Mouse (Mus musculus) embryonic facial prominence, embryonic 15.5 days (tissue): ENCODE measurements around the gene Plpp2. TPM values are rescaled to one million over a fixed set of nuclear protein-coding genes. Genes with fewer than 3 reads are reported as not detected.
A peak's percentile ranks its signal among the peaks of the same experiment; 100 is the strongest.

Experiments used
- ATAC-seq: fragments of 200-750 bp; cut with Nextera tagmentation; 2 replicates; pipeline ENCODE4 v1.8.0; 2017; ENCODE audit warnings: low read depth, moderate TSS enrichment; ENCODE audit not compliant: insufficient number of reproducible peaks, low FRiP score, low TSS enrichment
- H3K27ac ChIP-seq: fragments of 300-500 bp; sonication (generic); replicated peaks from 2 replicates; pipeline ENCODE4 v1.5.1; 2015; ENCODE audit warnings: mild to moderate bottlenecking, inconsistent platforms
- H3K27me3 ChIP-seq: fragments of 300-500 bp; sonication (generic); 2 replicates; pipeline ENCODE4 v1.6.1; 2015; ENCODE audit warnings: inconsistent platforms
- H3K36me3 ChIP-seq: fragments of 300-500 bp; sonication (generic); 2 replicates; pipeline ENCODE4 v1.6.1; 2015; ENCODE audit warnings: mild to moderate bottlenecking, inconsistent platforms
- H3K4me1 ChIP-seq: fragments of 300-500 bp; sonication (generic); 2 replicates; pipeline ENCODE4 v1.6.1; 2015; ENCODE audit warnings: inconsistent platforms
- H3K4me2 ChIP-seq: fragments of 300-500 bp; sonication (generic); replicated peaks from 2 replicates; pipeline ENCODE4 v1.6.1; 2015; ENCODE audit warnings: mild to moderate bottlenecking, inconsistent platforms
- H3K4me3 ChIP-seq: fragments of 300-500 bp; sonication (generic); replicated peaks from 2 replicates; pipeline ENCODE4 v1.5.1; 2015; ENCODE audit warnings: mild to moderate bottlenecking, inconsistent platforms
- H3K9ac ChIP-seq: fragments of 300-500 bp; sonication (generic); 2 replicates; pipeline ENCODE4 v1.6.1; 2015; ENCODE audit warnings: inconsistent platforms
- H3K9me3 ChIP-seq: fragments of 300-500 bp; sonication (generic); replicated peaks from 2 replicates; pipeline ENCODE4 v1.6.1; 2016; ENCODE audit warnings: inconsistent platforms
- WGBS: fragments of 180-500 bp; shearing (Covaris S2); methylation state at CpG from one replicate; pipeline ENCODE4 v1.1.7; 2015; 5-methylcytosine and 5-hydroxymethylcytosine counted together
- polyA plus RNA-seq: library from polyadenylated mRNA; unstranded; fragments of >200 nt; fragmentation: Nextera tagmentation; extraction: Ambion mirVana; gene quantifications from 2 replicates; pipeline ENCODE4 v1.2.1, GENCODE M21; 2015

The Plpp2 gene
- 25.3 and 25.9 TPM in 2 replicates for polyA plus RNA-seq

- H3K9me3 ChIP-seq = no peaks in the 10 kb centered on the region
- no peaks in the 10 kb centered on the region for H3K27me3 ChIP-seq
- peak within 1 kb of the TSS; percentile 65 for H3K4me3 ChIP-seq
- peaks cover 19% of the 10 kb centered on the region for H3K4me1 ChIP-seq
- ATAC-seq = peak; percentile 53
- peak within 1 kb of the TSS; percentile 36; the same call in 1 of the 2 replicates for H3K27ac ChIP-seq
- peak within 1 kb of the TSS; percentile 98 for H3K4me2 ChIP-seq
- H3K36me3 ChIP-seq = peaks cover 6% of the 10 kb centered on the region
- WGBS = under 1% methylated on average over 52 of the region's 52 CpGs
- peak within 1 kb of the TSS; percentile 63 for H3K9ac ChIP-seq
These were observed at the start of gene Plpp2 for GRCm38 (mm10) chr10:79533126-79533911. Gene Plpp2 (minus strand): TSS chr10:79533796.

- H3K9ac ChIP-seq = no peak overlapping the region
- H3K4me3 ChIP-seq = no peak overlapping the region
- H3K27me3 ChIP-seq = no peaks in the 10 kb centered on the region
- ATAC-seq = no peak
- no peaks in the 10 kb centered on the region for H3K4me1 ChIP-seq
- no peaks in the 10 kb centered on the region for H3K9me3 ChIP-seq
- no peak overlapping the region for H3K27ac ChIP-seq
- 87% methylated on average over 8 of the region's 8 CpGs for WGBS
- H3K4me2 ChIP-seq = no peak overlapping the region
- H3K36me3 ChIP-seq = no peaks in the 10 kb centered on the region
These were observed 47.9 kb upstream of the Plpp2 start for GRCm38 (mm10) chr10:79581501-79581900.

- no peak overlapping the region for H3K27ac ChIP-seq
- H3K4me3 ChIP-seq = no peak overlapping the region
- H3K9ac ChIP-seq = no peak overlapping the region
- no peak overlapping the region for H3K4me2 ChIP-seq
- no peak for ATAC-seq
- WGBS = 40% methylated on average over 6 of the region's 6 CpGs
- no peaks in the 10 kb centered on the region for H3K4me1 ChIP-seq
- H3K36me3 ChIP-seq = no peaks in the 10 kb centered on the region
- no peaks in the 10 kb centered on the region for H3K9me3 ChIP-seq
- no peaks in the 10 kb centered on the region for H3K27me3 ChIP-seq
These were observed 47.2 kb upstream of the Plpp2 start for GRCm38 (mm10) chr10:79580811-79581210.

GRCm38 (mm10) chr10:79580356-79580755 is 46.8 kb upstream of the Plpp2 start:
- no peak overlapping the region for H3K4me2 ChIP-seq
- H3K27ac ChIP-seq = no peak overlapping the region
- H3K27me3 ChIP-seq = no peaks in the 10 kb centered on the region
- no peaks in the 10 kb centered on the region for H3K9me3 ChIP-seq
- H3K9ac ChIP-seq = no peak overlapping the region
- 62% methylated on average over 7 of the region's 7 CpGs for WGBS
- H3K36me3 ChIP-seq = no peaks in the 10 kb centered on the region
- ATAC-seq = no peak
- no peaks in the 10 kb centered on the region for H3K4me1 ChIP-seq
- no peak overlapping the region for H3K4me3 ChIP-seq

- no peaks in the 10 kb centered on the region for H3K27me3 ChIP-seq
- H3K27ac ChIP-seq = no peak overlapping the region
- no peak overlapping the region for H3K4me3 ChIP-seq
- no peaks in the 10 kb centered on the region for H3K9me3 ChIP-seq
- H3K36me3 ChIP-seq = no peaks in the 10 kb centered on the region
- H3K4me2 ChIP-seq = no peak overlapping the region
- no peak for ATAC-seq
- no peaks in the 10 kb centered on the region for H3K4me1 ChIP-seq
- 71% methylated on average over 12 of the region's 12 CpGs for WGBS
- H3K9ac ChIP-seq = no peak overlapping the region
These were observed 46.2 kb upstream of the Plpp2 start for GRCm38 (mm10) chr10:79579781-79580180.

GRCm38 (mm10) chr10:79578891-79579290 is 45.3 kb upstream of the Plpp2 start:
- Histone ChIP-seq H3K27ac (no peak overlapping the region), H3K4me1 (no peaks in the 10 kb centered on the region), H3K4me2 (no peak overlapping the region), H3K9ac (no peak overlapping the region), H3K36me3 (no peaks in the 10 kb centered on the region), H3K4me3 (no peak overlapping the region), H3K27me3 (no peaks in the 10 kb centered on the region), H3K9me3 (no peaks in the 10 kb centered on the region)
- WGBS = 80% methylated on average over 7 of the region's 7 CpGs
- ATAC-seq = no peak

GRCm38 (mm10) chr10:79578276-79578675 is 44.7 kb upstream of the Plpp2 start:
- Histone ChIP-seq H3K9ac (no peak overlapping the region), H3K4me2 (no peak overlapping the region), H3K36me3 (no peaks in the 10 kb centered on the region), H3K27ac (no peak overlapping the region), H3K4me3 (no peak overlapping the region), H3K9me3 (no peaks in the 10 kb centered on the region), H3K27me3 (no peaks in the 10 kb centered on the region), H3K4me1 (no peaks in the 10 kb centered on the region)
- WGBS = 47% methylated on average over 9 of the region's 9 CpGs
- no peak for ATAC-seq

GRCm38 (mm10) chr10:79577376-79577775 is 43.8 kb upstream of the Plpp2 start:
- no peaks in the 10 kb centered on the region for H3K36me3 ChIP-seq
- WGBS = 73% methylated on average over 4 of the region's 4 CpGs
- ATAC-seq = no peak

GRCm38 (mm10) chr10:79575754-79576153 is 42.2 kb upstream of the Plpp2 start:
- ATAC-seq = no peak
- Histone ChIP-seq H3K27me3 (no peaks in the 10 kb centered on the region), H3K4me2 (no peak overlapping the region), H3K4me1 (no peaks in the 10 kb centered on the region), H3K9ac (no peak overlapping the region), H3K27ac (no peak overlapping the region), H3K36me3 (no peaks in the 10 kb centered on the region), H3K4me3 (no peak overlapping the region), H3K9me3 (no peaks in the 10 kb centered on the region)
- WGBS = 74% methylated on average over 6 of the region's 6 CpGs

More at GRCm38 (mm10) chr10:79577376-79577775, 43.8 kb upstream of the Plpp2 start:
- no peaks in the 10 kb centered on the region for H3K27me3 ChIP-seq
- no peak overlapping the region for H3K4me2 ChIP-seq
- no peaks in the 10 kb centered on the region for H3K9me3 ChIP-seq
- H3K9ac ChIP-seq = no peak overlapping the region
- H3K4me1 ChIP-seq = no peaks in the 10 kb centered on the region
- no peak overlapping the region for H3K4me3 ChIP-seq
- H3K27ac ChIP-seq = no peak overlapping the region

GRCm38 (mm10) chr10:79574796-79575195 is 41.2 kb upstream of the Plpp2 start:
- Histone ChIP-seq H3K36me3 (no peaks in the 10 kb centered on the region), H3K9me3 (no peaks in the 10 kb centered on the region), H3K4me1 (no peaks in the 10 kb centered on the region), H3K4me2 (no peak overlapping the region), H3K27ac (no peak overlapping the region), H3K9ac (no peak overlapping the region), H3K4me3 (no peak overlapping the region), H3K27me3 (no peaks in the 10 kb centered on the region)
- ATAC-seq = no peak
- WGBS = 80% methylated on average over 6 of the region's 6 CpGs

- Histone ChIP-seq H3K4me3 (no peak overlapping the region), H3K4me1 (no peaks in the 10 kb centered on the region), H3K9ac (no peak overlapping the region), H3K4me2 (no peak overlapping the region), H3K9me3 (no peaks in the 10 kb centered on the region), H3K36me3 (no peaks in the 10 kb centered on the region), H3K27ac (no peak overlapping the region), H3K27me3 (no peaks in the 10 kb centered on the region)
- ATAC-seq = no peak
- whole genome bisulfite sequencing = 77% methylated on average over 8 of the region's 8 CpGs
These were observed 40.8 kb upstream of the Plpp2 start for GRCm38 (mm10) chr10:79574350-79574749.

- Histone ChIP-seq H3K4me1 (no peaks in the 10 kb centered on the region), H3K9ac (no peak overlapping the region), H3K27ac (no peak overlapping the region), H3K9me3 (no peaks in the 10 kb centered on the region), H3K36me3 (no peaks in the 10 kb centered on the region), H3K4me3 (no peak overlapping the region), H3K27me3 (no peaks in the 10 kb centered on the region), H3K4me2 (no peak overlapping the region)
- no peak for ATAC-seq
- WGBS = 87% methylated on average over 6 of the region's 6 CpGs
These were observed 40.0 kb upstream of the Plpp2 start for GRCm38 (mm10) chr10:79573611-79574010.
